Mouse (Mus musculus) heart, adult 2 months (tissue): ENCODE measurements at regions not wholly inside any gene's neighbourhood (a gene's known extent, or its start where the extent isn't known, plus 50 kb on each side); places are given as distances from the start of the nearest gene placed in this dataset.

Source experiments
- CTCF ChIP-seq: fragments of 200-600 bp; IDR thresholded peaks from 2 replicates; pipeline ENCODE4 v1.8.1; 2022; ENCODE audit warnings: antibody characterized with exemption, mild to moderate bottlenecking, moderate library complexity
- EP300 ChIP-seq: fragments of 200-500 bp; IDR thresholded peaks from 2 replicates; pipeline ENCODE4 v1.6.1; 2011; ENCODE audit warnings: low read depth, low read length, control low read depth; ENCODE audit not compliant: insufficient read depth
- POLR2A ChIP-seq: fragments of 200-500 bp; IDR thresholded peaks from 2 replicates; pipeline ENCODE4 v1.6.1; 2011; ENCODE audit warnings: mild to moderate bottlenecking, low read depth, low read length, control low read depth; ENCODE audit not compliant: insufficient read depth

DNA sequence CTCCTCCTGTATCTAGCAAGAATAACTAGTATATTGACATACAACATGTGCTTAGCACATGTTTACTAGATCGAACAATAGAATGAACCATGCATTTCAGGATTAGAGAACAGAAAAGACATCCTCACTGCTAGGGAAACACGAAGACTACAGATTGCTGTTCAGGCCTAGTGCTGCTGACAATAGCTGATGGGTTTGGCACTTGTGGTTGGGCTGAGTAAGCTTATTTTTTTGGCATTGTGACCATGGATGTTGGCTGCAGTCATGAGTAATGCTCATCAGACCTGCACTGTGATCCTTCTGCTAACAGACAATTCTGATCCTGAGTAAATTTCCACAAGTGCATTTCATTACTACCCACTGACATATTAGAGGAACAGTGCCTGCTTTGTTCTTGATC is 117.7 kb upstream of the Kcnip4 start:
- TF ChIP-seq EP300, result no peak
- TF ChIP-seq CTCF, result no peak
- no peak for TF ChIP-seq POLR2A
